Mouse (Mus musculus) spleen, adult 2 months (tissue): ENCODE measurements around the gene Itgb7. TPM values are rescaled to one million over a fixed set of nuclear protein-coding genes. Genes with fewer than 3 reads are reported as not detected.
A peak's percentile ranks its signal among the peaks of the same experiment; 100 is the strongest.

Experiments
- DNase-seq, 2 experiments: peaks; one replicate each; pipeline versions ENCODE4 v3.0.0 to v3.0.0-alpha.2; 2012 to 2021; ENCODE audit warnings: low spot score in 2 of 2, low read depth in 1 of 2
- H3K27ac ChIP-seq: fragments of 200-500 bp; 2 replicates; pipeline ENCODE4 v1.5.1; 2012; ENCODE audit warnings: low read length, inconsistent platforms; ENCODE audit not compliant: insufficient read depth
- H3K27me3 ChIP-seq: fragments of 200-500 bp; 2 replicates; pipeline ENCODE4 v1.6.1; 2012; ENCODE audit warnings: mild to moderate bottlenecking, moderate library complexity, low read length, inconsistent platforms; ENCODE audit not compliant: control insufficient read depth, insufficient read depth
- H3K36me3 ChIP-seq: fragments of 200-500 bp; 2 replicates; pipeline ENCODE4 v1.6.1; 2012; ENCODE audit warnings: mild to moderate bottlenecking, low read length, inconsistent platforms; ENCODE audit not compliant: control insufficient read depth, insufficient read depth
- H3K4me1 ChIP-seq: fragments of 200-500 bp; 2 replicates; pipeline ENCODE4 v1.6.1; 2011; ENCODE audit warnings: inconsistent platforms; ENCODE audit not compliant: control insufficient read depth, insufficient read depth, insufficient read length
- H3K4me3 ChIP-seq: fragments of 200-500 bp; 2 replicates; pipeline ENCODE4 v1.5.1; 2011; ENCODE audit warnings: mild to moderate bottlenecking, inconsistent platforms; ENCODE audit not compliant: insufficient read depth, insufficient read length; ENCODE audit errors: extremely low read depth
- CTCF ChIP-seq: fragments of 200-500 bp; IDR thresholded peaks from 2 replicates; pipeline ENCODE4 v1.5.1; 2011; ENCODE audit warnings: mild to moderate bottlenecking, inconsistent platforms; ENCODE audit not compliant: insufficient read depth, insufficient read length, insufficient replicate concordance; ENCODE audit errors: extremely low read depth
- POLR2A ChIP-seq: fragments of 200-500 bp; IDR thresholded peaks from 2 replicates; pipeline ENCODE4 v1.6.1; 2011; ENCODE audit warnings: low read depth, low read length, inconsistent platforms
- WGBS: fragments of 180-500 bp; shearing (Covaris S2); methylation state at CpG from one replicate; pipeline ENCODE4 v1.1.7; 2018; 5-methylcytosine and 5-hydroxymethylcytosine counted together
- polyA plus RNA-seq: library from polyadenylated mRNA; depleted of rRNA; stranded (reverse); fragments of >200 nt; gene quantifications from 2 replicates; pipeline ENCODE4 v1.2.3, GENCODE M21; 2012

The Itgb7 gene
- polyA plus RNA-seq, 1 experiment = 143 TPM

DNA sequence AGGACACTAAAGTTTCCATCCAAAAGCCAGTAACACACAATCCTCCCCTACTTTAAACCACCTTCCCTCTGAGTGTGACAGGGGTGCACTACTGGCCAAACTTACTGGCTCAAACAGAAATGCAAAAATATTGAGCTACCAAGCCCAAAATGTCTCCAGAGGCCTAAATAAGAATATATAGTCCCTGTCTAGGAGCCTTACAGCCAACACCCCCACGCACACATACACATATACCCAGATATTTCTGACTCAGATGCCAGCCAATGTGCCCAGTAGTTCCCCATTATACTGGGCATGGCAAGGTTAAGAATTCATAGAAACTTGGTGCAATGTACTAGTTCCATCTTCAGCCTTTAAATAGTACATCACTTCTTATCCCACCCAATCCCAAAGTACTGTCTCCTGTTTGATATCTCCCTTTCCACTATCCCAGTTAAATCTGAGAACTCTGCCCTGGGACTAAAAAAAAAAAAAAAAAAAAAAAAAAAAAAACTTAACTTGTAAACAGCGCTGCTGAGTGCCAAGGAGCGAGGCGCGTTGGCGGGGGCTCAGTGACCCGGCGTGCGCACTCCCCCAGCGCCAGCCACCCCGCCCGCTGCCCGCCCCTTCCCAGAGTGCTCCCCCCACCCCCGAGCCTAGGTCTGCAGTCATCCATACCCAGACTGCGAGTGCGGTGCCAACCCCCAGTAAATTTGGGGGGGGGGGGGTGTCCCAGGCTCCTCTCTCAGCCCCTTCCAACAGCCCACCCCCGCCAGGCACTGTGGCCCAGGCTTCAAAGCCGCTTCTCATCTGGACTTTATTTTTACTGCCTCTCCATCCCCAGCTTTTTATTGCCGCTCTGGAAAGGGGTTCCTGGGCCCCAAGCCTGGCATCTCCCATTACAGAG lies 12.8 kb upstream of the Itgb7 start:
- WGBS = 33% methylated on average over 17 of the region's 19 CpGs
- peak overlapping the region; percentile 59 for H3K4me3 ChIP-seq
- peaks cover 11% of the 10 kb centered on the region for H3K27me3 ChIP-seq
- no peaks in the 10 kb centered on the region for H3K36me3 ChIP-seq
- H3K4me1 ChIP-seq = peaks cover 12% of the 10 kb centered on the region; the same call in 1 of the 2 replicates
- TF ChIP-seq POLR2A = no peak
- DNase-seq = no peak
- peak overlapping the region; percentile 86 for H3K27ac ChIP-seq

DNA sequence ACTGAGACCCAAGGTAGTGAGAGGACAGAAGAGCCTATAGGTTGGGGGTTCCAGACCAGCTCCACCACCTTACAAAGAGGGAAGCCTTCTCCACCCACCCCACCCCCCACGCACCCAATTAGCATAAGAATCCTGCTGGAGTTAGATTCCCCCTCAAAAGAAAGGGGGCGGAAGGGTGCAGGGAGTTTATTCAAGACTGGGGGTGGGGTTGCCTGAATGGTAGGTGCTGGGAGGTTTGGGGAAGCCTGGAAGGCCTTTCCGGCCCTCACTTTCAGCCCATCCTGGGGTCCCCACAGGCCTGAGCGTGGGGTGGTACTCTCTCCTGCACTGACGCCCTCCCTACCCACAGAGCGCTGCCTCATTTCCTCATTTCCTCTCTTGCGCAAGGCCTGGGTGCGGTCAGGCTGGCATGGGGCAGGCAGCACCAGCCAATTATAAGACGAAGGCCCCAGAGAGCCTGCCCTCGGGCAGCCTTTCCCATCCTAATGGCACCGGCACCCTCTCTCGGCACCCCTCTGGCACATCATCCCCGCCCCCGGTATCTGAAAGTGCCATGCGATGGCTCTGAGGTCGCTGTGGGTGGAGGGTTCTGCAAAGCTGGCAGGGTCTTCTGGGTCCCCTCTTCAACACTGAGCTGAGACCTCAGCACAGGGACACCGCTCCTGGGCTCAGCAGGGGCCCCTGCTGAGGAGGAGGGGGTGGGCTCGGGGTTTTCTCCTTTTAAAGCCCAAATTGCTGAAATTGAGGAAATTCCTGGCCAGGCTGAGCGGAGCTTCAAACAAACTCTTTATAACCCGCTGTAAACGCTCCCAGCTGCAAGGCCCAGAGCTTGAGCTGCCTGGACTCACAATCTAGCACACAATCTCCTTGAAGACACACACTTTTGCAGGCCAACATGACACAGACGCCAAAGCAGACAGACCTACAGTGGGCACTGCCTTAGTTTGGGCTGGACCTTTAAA lies 11.8 kb upstream of the Itgb7 start:
- H3K36me3 ChIP-seq = no peaks in the 10 kb centered on the region
- H3K4me3 ChIP-seq = peak overlapping the region; percentile 44
- H3K27ac ChIP-seq = peak overlapping the region; percentile 86
- TF ChIP-seq POLR2A (no peak), CTCF (no peak)
- peaks cover 8% of the 10 kb centered on the region for H3K27me3 ChIP-seq
- 8% methylated on average over 22 of the region's 22 CpGs for WGBS
- peaks cover 12% of the 10 kb centered on the region; the same call in 1 of the 2 replicates for H3K4me1 ChIP-seq
- DNase-seq = peak in 1 of 2 experiments; percentile 55

DNA sequence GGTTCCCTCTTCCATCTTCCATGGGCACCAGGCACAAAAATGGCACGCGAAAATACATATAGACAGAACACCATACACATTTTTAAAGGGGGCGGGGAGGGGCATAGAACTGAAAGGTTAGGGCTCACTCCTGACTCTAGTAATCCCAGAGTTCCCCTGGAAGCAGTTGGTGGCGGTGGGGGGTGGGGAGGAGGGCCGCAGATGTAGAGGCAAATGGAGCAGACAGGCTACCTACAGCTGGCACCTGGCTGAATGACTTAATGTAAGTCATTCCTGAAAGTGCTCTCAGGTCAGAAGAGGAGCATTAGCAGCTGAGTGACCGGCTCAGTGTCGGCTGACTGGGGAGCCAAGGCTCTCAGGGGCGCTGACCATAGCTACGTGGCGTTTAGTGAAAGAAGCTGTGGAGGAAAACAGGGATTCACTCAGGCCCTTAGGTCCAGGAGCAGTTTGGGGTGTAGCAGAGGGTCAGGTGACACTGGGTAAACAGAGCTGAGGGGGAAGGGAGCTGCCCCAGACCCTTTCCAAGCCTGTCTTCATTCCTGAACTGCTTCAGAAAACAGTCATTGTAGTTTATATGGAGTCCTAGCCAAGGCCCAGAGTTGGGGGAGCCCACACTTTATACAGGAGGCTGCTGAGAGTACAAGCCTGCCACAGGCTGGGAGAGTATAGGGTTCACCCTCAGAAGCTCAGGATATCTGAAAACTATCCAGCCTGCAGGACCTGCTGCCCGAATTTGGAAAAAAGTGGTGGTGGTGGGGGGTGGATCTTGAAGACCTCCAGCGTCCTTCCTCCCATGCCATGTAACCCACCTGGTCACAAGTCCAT lies 10.9 kb upstream of the Itgb7 start:
- Histone ChIP-seq H3K27ac (peak overlapping the region; percentile 86), H3K4me1 (peaks cover 9% of the 10 kb centered on the region; the same call in 1 of the 2 replicates), H3K36me3 (no peaks in the 10 kb centered on the region), H3K27me3 (peaks cover 3% of the 10 kb centered on the region), H3K4me3 (no peak overlapping the region)
- no peak for TF ChIP-seq CTCF
- TF ChIP-seq POLR2A = no peak
- DNase-seq = no peak
- 82% methylated on average over 12 of the region's 12 CpGs for WGBS

DNA sequence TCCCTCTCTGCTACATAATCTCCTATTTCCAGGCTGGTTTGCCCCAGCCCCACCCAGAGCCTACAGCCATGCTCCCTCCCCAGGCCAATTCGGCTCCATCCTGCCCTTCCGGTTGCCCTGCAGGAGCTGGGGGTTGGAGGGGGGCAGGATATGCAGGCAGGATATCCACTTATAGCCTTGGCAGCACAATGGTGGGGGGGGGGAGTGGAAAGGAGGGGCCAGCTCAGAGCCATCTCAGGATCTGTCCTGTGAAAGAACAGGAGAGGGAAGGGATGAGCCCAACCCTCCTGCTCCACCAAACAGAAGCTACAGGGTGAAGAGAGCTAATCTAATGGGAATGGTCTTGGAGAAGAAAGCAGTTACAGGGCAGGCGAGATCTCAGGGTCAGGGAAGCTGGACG lies 8.9 kb upstream of the Itgb7 start:
- Histone ChIP-seq H3K4me3 (no peak overlapping the region), H3K36me3 (no peaks in the 10 kb centered on the region), H3K27me3 (no peaks in the 10 kb centered on the region), H3K27ac (no peak overlapping the region), H3K4me1 (peaks cover 8% of the 10 kb centered on the region; the same call in 1 of the 2 replicates)
- no peak for TF ChIP-seq CTCF
- TF ChIP-seq POLR2A = no peak
- 82% methylated on average over 4 of the region's 4 CpGs for WGBS
- DNase-seq = no peak

DNA sequence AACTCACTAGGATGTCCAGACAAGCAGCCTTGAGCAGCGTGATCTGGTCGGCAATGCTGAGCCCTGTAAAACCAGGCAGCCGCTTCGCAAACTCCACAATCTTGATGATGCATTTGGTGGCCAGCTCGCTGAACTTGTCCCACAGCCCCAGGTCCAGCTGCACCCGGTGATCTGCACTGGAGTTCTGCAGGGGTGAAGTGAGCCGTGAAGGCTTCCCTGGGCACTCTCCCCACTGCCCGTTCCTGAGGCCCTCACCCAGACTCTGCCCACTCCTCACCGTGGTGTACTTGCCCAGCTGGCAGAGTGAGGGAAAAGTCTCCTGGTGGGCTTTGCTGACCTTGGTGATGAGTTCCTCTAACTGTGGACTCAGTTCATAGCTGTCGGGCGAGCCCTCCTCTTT lies 8.1 kb upstream of the Itgb7 start:
- no peak overlapping the region for H3K4me3 ChIP-seq
- H3K36me3 ChIP-seq = no peaks in the 10 kb centered on the region
- no peaks in the 10 kb centered on the region for H3K27me3 ChIP-seq
- H3K4me1 ChIP-seq = peaks cover 15% of the 10 kb centered on the region; the same call in 1 of the 2 replicates
- WGBS = 84% methylated on average over 11 of the region's 11 CpGs
- no peak for TF ChIP-seq POLR2A
- TF ChIP-seq CTCF = no peak
- no peak overlapping the region for H3K27ac ChIP-seq
- no peak for DNase-seq

DNA sequence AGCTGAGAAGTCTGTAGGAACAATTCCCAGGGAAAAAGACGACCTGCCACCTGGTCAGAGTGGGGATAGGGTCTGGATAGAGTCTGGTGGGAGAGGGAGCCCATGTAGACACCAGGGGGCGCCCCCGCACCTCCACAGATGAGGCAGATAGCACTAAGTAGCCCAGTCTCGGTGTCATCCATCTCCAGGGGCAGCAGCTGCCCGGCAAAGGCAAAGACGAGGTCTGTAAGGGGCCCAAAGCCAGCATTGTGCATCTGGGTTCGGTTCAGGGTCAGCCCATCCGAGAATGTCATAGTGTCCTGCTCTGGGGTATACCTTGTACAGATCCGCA lies 7.5 kb upstream of the Itgb7 start:
- H3K27me3 ChIP-seq = no peaks in the 10 kb centered on the region
- TF ChIP-seq POLR2A = no peak
- peak; percentile 90 for TF ChIP-seq CTCF
- H3K4me1 ChIP-seq = peaks cover 21% of the 10 kb centered on the region; the same call in 1 of the 2 replicates
- DNase-seq = peak; percentile 36 to 77
- no peak overlapping the region for H3K4me3 ChIP-seq
- no peaks in the 10 kb centered on the region for H3K36me3 ChIP-seq
- H3K27ac ChIP-seq = no peak overlapping the region
- WGBS = 20% methylated on average over 9 of the region's 9 CpGs
